ENCODE assay signal across 9 mouse cellular contexts in the genomic region with DNA sequence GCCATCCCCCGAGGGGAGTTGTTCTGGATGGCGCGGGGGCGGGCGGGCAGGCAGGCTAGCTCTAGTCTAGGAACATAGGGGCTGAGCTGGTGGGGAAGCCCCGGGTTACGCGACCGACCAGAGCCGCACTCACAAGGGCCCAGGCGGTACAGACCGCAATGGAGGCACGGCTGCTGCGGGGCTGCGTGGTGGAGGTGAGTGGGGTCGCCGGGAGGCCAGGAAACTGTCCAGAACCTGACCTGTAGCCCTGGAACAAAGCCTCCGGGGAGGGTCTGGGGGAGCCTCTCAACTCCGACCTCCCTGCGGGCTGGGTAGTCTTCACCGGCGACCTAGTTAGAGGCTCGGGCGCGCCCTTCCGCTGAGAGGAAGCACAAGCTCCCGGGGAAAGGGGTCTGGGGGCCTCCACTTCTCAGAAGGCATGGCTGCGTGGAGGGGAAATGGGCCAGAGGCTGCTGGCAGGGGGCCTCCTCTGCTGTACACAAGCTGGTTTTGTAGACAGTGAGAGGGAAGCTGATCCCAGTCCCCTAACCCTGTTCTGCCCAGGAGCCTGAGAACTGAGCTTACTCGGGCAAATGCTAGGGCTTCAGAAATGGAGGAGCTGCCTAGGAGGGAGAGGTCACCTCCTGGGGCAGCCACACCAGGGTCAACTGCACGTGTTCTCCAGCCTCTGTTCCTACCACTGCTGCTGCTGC. TPM values are rescaled to one million over a fixed set of nuclear protein-coding genes. Genes with fewer than 3 reads are reported as not detected.
A peak's percentile ranks its signal among the peaks of the same experiment; 100 is the strongest.
DNase-seq lines count a peak whose midpoint lies in the region; ATAC-seq and TF ChIP-seq lines count a peak whose summit lies in the region.
"Had no signal": no experiment of that assay in that cellular context is flagged by ENCODE, and none has a peak within 500 bp of the region (broad histone marks: within the 10 kb centered on the region; RNA-seq: fewer than 3 reads in every experiment).

Gene Tnfrsf25 (plus strand): TSS at position 14 of the 692 bp plus-strand sequence.

- ATAC-seq in kidney, embryonic 14.5 days (ENCODE audit: low FRiP score, low TSS enrichment), result peak; percentile 20
- peak; percentile 8; the same call in 1 of the 2 replicates for ATAC-seq in midbrain, embryonic 13.5 days
- ATAC-seq: Patski had no signal

- peak within 1 kb of the TSS; percentile 15; the same call in 1 of the 2 replicates for H3K4me3 ChIP-seq in kidney, embryonic 14.5 days (ENCODE audit: low read length)
- no peak within 1 kb of the TSS for H3K4me3 ChIP-seq in kidney, adult 2 months (ENCODE audit: insufficient read depth, low read depth, low read length)
- H3K4me3 ChIP-seq in bone marrow, adult 2 months (replicated peaks; ENCODE audit: control insufficient read depth, low read depth, low read length), result no peak within 1 kb of the TSS
- H3K4me3 ChIP-seq in midbrain, embryonic 13.5 days (replicated peaks), result peak within 1 kb of the TSS; percentile 12; the same call in 1 of the 2 replicates

- peak within 1 kb of the TSS; percentile 42 for H3K4me2 ChIP-seq in kidney, embryonic 14.5 days (replicated peaks; ENCODE audit: low read depth, low read length)
- H3K4me2 ChIP-seq in midbrain, embryonic 13.5 days (replicated peaks), result peak within 1 kb of the TSS; percentile 26; the same call in 1 of the 2 replicates

- no peak within 1 kb of the TSS for H3K27ac ChIP-seq in kidney, embryonic 14.5 days (ENCODE audit: low read depth, low read length)
- no peak within 1 kb of the TSS for H3K27ac ChIP-seq in kidney, adult 2 months (ENCODE audit: insufficient read depth, low read depth, low read length)
- peak within 1 kb of the TSS; percentile 15; the same call in 1 of the 2 replicates for H3K27ac ChIP-seq in bone marrow, adult 2 months (ENCODE audit: control insufficient read depth, insufficient read depth, low read depth, low read length, poor library complexity)
- no peak within 1 kb of the TSS for H3K27ac ChIP-seq in midbrain, embryonic 13.5 days

- no peaks in the 10 kb centered on the region for H3K9me3 ChIP-seq in kidney, embryonic 14.5 days (ENCODE audit: control insufficient read depth, low read length)
- H3K9me3 ChIP-seq in midbrain, embryonic 13.5 days, result no peaks in the 10 kb centered on the region

- TF ChIP-seq POLR2A in kidney, adult 2 months (IDR thresholded peaks at IDR 0.05; ENCODE audit: low read depth, low read length), result no peak
- TF ChIP-seq POLR2A in bone marrow, adult 2 months (IDR thresholded peaks at IDR 0.05; ENCODE audit: borderline replicate concordance, control insufficient read depth, low read depth, low read length), result no peak

- H3K4me1 ChIP-seq in kidney, embryonic 14.5 days (ENCODE audit: control insufficient read depth, insufficient read depth, low read length), result peaks cover 34% of the 10 kb centered on the region
- H3K4me1 ChIP-seq in kidney, adult 2 months (ENCODE audit: control insufficient read depth, insufficient read depth, low read length), result no peaks in the 10 kb centered on the region; the same call in 1 of the 2 replicates
- no peaks in the 10 kb centered on the region for H3K4me1 ChIP-seq in bone marrow, adult 2 months (ENCODE audit: control insufficient read depth, insufficient read depth, low read length)
- H3K4me1 ChIP-seq in midbrain, embryonic 13.5 days (replicated peaks), result peaks cover 33% of the 10 kb centered on the region

- no peak for DNase-seq in kidney, adult 2 months
- peak; percentile 74 for DNase-seq in induced T-regulatory cell, adult 2 months (ENCODE audit: low read depth)
- no peak for DNase-seq in adrenal gland, adult (ENCODE audit: inconsistent age in 2 of 2, low spot score in 1 of 2)
- no peak for DNase-seq in ovary, postnatal 36 days (ENCODE audit: low spot score)
- DNase-seq in cerebellum, adult 11 months, result no peak

- WGBS in kidney, embryonic 14.5 days, result 2% methylated on average over 30 of the region's 30 CpGs
- WGBS in kidney, adult 2 months, result 21% methylated on average over 30 of the region's 30 CpGs
- 2% methylated on average over 30 of the region's 30 CpGs for WGBS in bone marrow, adult 2 months
- 3% methylated on average over 30 of the region's 30 CpGs for WGBS in midbrain, embryonic 13.5 days

- H3K36me3 ChIP-seq in kidney, embryonic 14.5 days (ENCODE audit: control insufficient read depth, insufficient read depth, low read length), result peaks cover 29% of the 10 kb centered on the region
- peaks cover 5% of the 10 kb centered on the region; the same call in 1 of the 2 replicates for H3K36me3 ChIP-seq in kidney, adult 2 months (ENCODE audit: control insufficient read depth, insufficient read depth, low read length)
- H3K36me3 ChIP-seq in midbrain, embryonic 13.5 days, result peaks cover 17% of the 10 kb centered on the region

- peak within 1 kb of the TSS; percentile 38; the same call in 1 of the 2 replicates for H3K9ac ChIP-seq in kidney, embryonic 14.5 days (ENCODE audit: low read depth, low read length)
- peak within 1 kb of the TSS; percentile 40; the same call in 1 of the 2 replicates for H3K9ac ChIP-seq in midbrain, embryonic 13.5 days (replicated peaks)

- H3K27me3 ChIP-seq in kidney, embryonic 14.5 days (ENCODE audit: control insufficient read depth, insufficient read depth, low read length), result peaks cover 42% of the 10 kb centered on the region
- no peaks in the 10 kb centered on the region for H3K27me3 ChIP-seq in kidney, adult 2 months (replicated peaks; ENCODE audit: control insufficient read depth, insufficient read depth, low read length)
- H3K27me3 ChIP-seq in midbrain, embryonic 13.5 days, result peaks cover 87% of the 10 kb centered on the region
- H3K27me3 ChIP-seq: Patski had no signal

- no peak for TF ChIP-seq CTCF in kidney, adult 2 months (conservative IDR thresholded peaks at IDR 0.05; ENCODE audit: insufficient read depth, insufficient read length, low read depth, low read length)
- no peak for TF ChIP-seq CTCF in bone marrow, adult 2 months (IDR thresholded peaks at IDR 0.05; ENCODE audit: control insufficient read depth, insufficient read depth, low read length)

RNA-seq across cellular contexts. Expression of gene Tnfrsf25, which starts in this region (rescaled TPM):
- 0.57 and 1.9 TPM in 2 replicates for polyA plus RNA-seq in kidney, embryonic 14.5 days (2014; fragmentation: Nextera tagmentation; extraction: Ambion mirVana)
- 3.3 and 4.4 TPM in 2 replicates for polyA plus RNA-seq in kidney, adult 2 months (2012; rRNA removed)
- polyA plus RNA-seq in bone marrow, adult 2 months (2011; ENCODE audit: insufficient read depth, insufficient read length, low replicate concordance, missing spikeins), result 2.6 and 3.3 TPM in 2 replicates
- 0.87 and 0.97 TPM in 2 replicates for polyA plus RNA-seq in midbrain, embryonic 13.5 days (2015; fragmentation: Nextera tagmentation; extraction: Ambion mirVana)

Comparison
In these comparisons a context has a peak if more than half of its experiments do, and no peak if none do; other contexts are left out.
1. Peak in ATAC-seq, H3K4me3 ChIP-seq, H3K9ac ChIP-seq and H3K4me2 ChIP-seq in midbrain, embryonic 13.5 days; RNA of the gene not detected or under 1 TPM.